ENCODE assay signal across 28 mouse cellular contexts in the genomic region with DNA sequence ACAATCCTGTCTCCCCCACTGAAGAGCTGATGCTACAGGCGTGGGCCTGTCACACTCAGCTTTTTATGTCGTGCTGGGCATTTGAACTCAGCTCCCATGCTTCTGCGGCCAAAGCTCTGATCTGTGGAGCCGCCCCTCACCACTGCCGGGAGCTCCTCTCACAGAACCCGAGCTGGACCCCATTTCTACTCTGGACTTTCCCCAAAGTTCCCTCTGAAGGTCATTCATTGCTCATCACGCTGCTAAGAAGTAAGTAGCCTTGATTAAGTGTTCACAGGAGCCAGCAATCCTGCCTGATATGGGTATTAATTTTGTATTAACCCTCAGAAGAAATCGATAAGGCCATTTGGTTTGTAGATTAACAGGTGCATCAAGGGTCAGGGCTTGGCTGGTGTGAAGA. TPM values are rescaled to one million over a fixed set of nuclear protein-coding genes. Genes with fewer than 3 reads are reported as not detected.
A peak's percentile ranks its signal among the peaks of the same experiment; 100 is the strongest.
DNase-seq lines count a peak whose midpoint lies in the region.
"Had no signal": no experiment of that assay in that cellular context is flagged by ENCODE, and none has a peak within 500 bp of the region (broad histone marks: within the 10 kb centered on the region; RNA-seq: fewer than 3 reads in every experiment).

No protein-coding gene starts in this region.

- no peak overlapping the region for H3K4me3 ChIP-seq in embryonic facial prominence, embryonic 10.5 days
- H3K4me3 ChIP-seq: embryonic facial prominence, embryonic 13.5 days; erythroblast, embryonic 14.5 days; forebrain, embryonic 12.5 days; forebrain, embryonic 15.5 days; heart, embryonic 12.5 days; heart, embryonic 15.5 days; hindbrain, embryonic 10.5 days; hindbrain, embryonic 13.5 days; intestine, embryonic 15.5 days had no signal

- H3K27ac ChIP-seq in embryonic facial prominence, embryonic 10.5 days (replicated peaks) = 0 out of 2 replicates have a peak overlapping the region, but pooled peaks have one; percentile 40
- H3K27ac ChIP-seq: embryonic facial prominence, embryonic 13.5 days; forebrain, embryonic 12.5 days; forebrain, embryonic 15.5 days; heart, embryonic 15.5 days; hindbrain, embryonic 13.5 days; intestine, embryonic 15.5 days had no signal

- H3K36me3 ChIP-seq in embryonic facial prominence, embryonic 10.5 days (replicated peaks) = no peaks in the 10 kb centered on the region
- H3K36me3 ChIP-seq: embryonic facial prominence, embryonic 13.5 days; forebrain, embryonic 12.5 days; forebrain, embryonic 15.5 days; heart, embryonic 12.5 days; heart, embryonic 15.5 days; hindbrain, embryonic 10.5 days; hindbrain, embryonic 13.5 days; intestine, embryonic 15.5 days had no signal

- H3K27me3 ChIP-seq in embryonic facial prominence, embryonic 10.5 days (replicated peaks; ENCODE audit: low read depth, poor library complexity, severe bottlenecking) = no peaks in the 10 kb centered on the region
- H3K27me3 ChIP-seq: embryonic facial prominence, embryonic 13.5 days; forebrain, embryonic 12.5 days; forebrain, embryonic 15.5 days; heart, embryonic 12.5 days; heart, embryonic 15.5 days; hindbrain, embryonic 13.5 days; intestine, embryonic 15.5 days had no signal

- H3K4me1 ChIP-seq in embryonic facial prominence, embryonic 10.5 days = peaks cover 24% of the 10 kb centered on the region

- peak; percentile 57 for DNase-seq in adrenal gland, adult 2 months
- no peak for DNase-seq in adrenal gland, postnatal 25 days
- DNase-seq in 3T3-L1 (ENCODE audit: low read depth, low spot score) = peak; percentile 3
- no peak for DNase-seq in embryonic facial prominence, embryonic 10.5 days (ENCODE audit: low spot score)
- no peak for DNase-seq in lung, postnatal 25 days (ENCODE audit: low spot score)
- DNase-seq in frontal cortex, postnatal 14 days (ENCODE audit: low spot score in 2 of 2) = no peak
- DNase-seq: cerebellum, adult 11 months; cerebellum, adult 2 months; cerebellum, adult 9-11 months; cerebellum, postnatal 25 days; gastrocnemius, postnatal 25 days; heart, postnatal 10 days; heart, postnatal 36 days; kidney, adult 18-20 months; kidney, adult 9 months had no signal

- H3K9me3 ChIP-seq in embryonic facial prominence, embryonic 10.5 days = no peaks in the 10 kb centered on the region
- H3K9me3 ChIP-seq: embryonic facial prominence, embryonic 13.5 days; forebrain, embryonic 12.5 days; forebrain, embryonic 15.5 days; heart, embryonic 15.5 days; hindbrain, embryonic 10.5 days; hindbrain, embryonic 13.5 days; intestine, embryonic 15.5 days had no signal

- WGBS in embryonic facial prominence, embryonic 10.5 days = 88% methylated on average over 8 of the region's 8 CpGs

RNA-seq across cellular contexts. Expression of gene Dnaic2, which starts 4.8 kb away (rescaled TPM):
- under 1 TPM; 0.17 to 0.58 TPM for total RNA-seq in adrenal gland, adult 2 months (2021)
- polyA plus RNA-seq in adrenal gland, adult 2 months (2012; rRNA removed) = 0.49 and 0.85 TPM in 2 replicates
- total RNA-seq in adrenal gland, postnatal 25 days (2021) = 0.67 and 1.2 TPM in 2 replicates
- polyA plus RNA-seq in embryonic facial prominence, embryonic 10.5 days (2016; fragmentation: Nextera tagmentation; extraction: Ambion mirVana) = 1.7 and 1.8 TPM in 2 replicates
- total RNA-seq: common myeloid progenitor, adult 5-6 weeks; gastrocnemius, adult 8-10 months; MEL had no signal
- polyA plus RNA-seq: CD4-positive, CD25-positive, alpha-beta regulatory T cell, adult 4 months; erythroblast, embryonic 14.5 days had no signal

RNA-seq across cellular contexts. Expression of gene Kif19a, which starts 42.8 kb away (rescaled TPM):
- under 1 TPM; 0.48 to 0.66 TPM for total RNA-seq in adrenal gland, adult 2 months (2021)
- polyA plus RNA-seq in adrenal gland, adult 2 months (2012; rRNA removed) = 0.48 and 1.3 TPM in 2 replicates
- total RNA-seq in adrenal gland, postnatal 25 days (2021) = 0.43 TPM in 1 of 2 replicates, not detected in the other
- 1.3 and 2.0 TPM in 2 replicates for polyA plus RNA-seq in embryonic facial prominence, embryonic 10.5 days (2016; fragmentation: Nextera tagmentation; extraction: Ambion mirVana)
- total RNA-seq: common myeloid progenitor, adult 5-6 weeks; MEL had no signal
- polyA plus RNA-seq: CD4-positive, CD25-positive, alpha-beta regulatory T cell, adult 4 months; erythroblast, embryonic 14.5 days had no signal

RNA-seq across cellular contexts. Expression of gene Ttyh2, which starts 47.2 kb away (rescaled TPM):
- total RNA-seq in adrenal gland, adult 2 months (2021) = 100 to 1,000 TPM in 1 of 2 experiments, 10 to 100 TPM in 1; 70.3 to 115 TPM
- polyA plus RNA-seq in adrenal gland, adult 2 months (2012; rRNA removed) = 135 and 182 TPM in 2 replicates
- 120 and 145 TPM in 2 replicates for total RNA-seq in adrenal gland, postnatal 25 days (2021)
- polyA plus RNA-seq in embryonic facial prominence, embryonic 10.5 days (2016; fragmentation: Nextera tagmentation; extraction: Ambion mirVana) = 14.9 and 16.1 TPM in 2 replicates

RNA-seq across cellular contexts. Expression of gene Rpl38, which starts 54.1 kb away (rescaled TPM):
- total RNA-seq in adrenal gland, adult 2 months (2021) = 1,000 to 10,000 TPM; 1,183 to 1,186 TPM
- polyA plus RNA-seq in adrenal gland, adult 2 months (2012; rRNA removed) = 64.3 and 68.3 TPM in 2 replicates
- total RNA-seq in adrenal gland, postnatal 25 days (2021) = 1,060 and 1,162 TPM in 2 replicates
- 1,047 and 1,098 TPM in 2 replicates for polyA plus RNA-seq in embryonic facial prominence, embryonic 10.5 days (2016; fragmentation: Nextera tagmentation; extraction: Ambion mirVana)

Comparison
In these comparisons a context has a peak if more than half of its experiments do, and no peak if none do; other contexts are left out.
1. DNase-seq: peak in adrenal gland, adult 2 months (single experiment) and 3T3-L1 (single experiment); none in adrenal gland, postnatal 25 days (single experiment), embryonic facial prominence, embryonic 10.5 days (single experiment), lung, postnatal 25 days (single experiment) and frontal cortex, postnatal 14 days (0 of 2).